Mouse (Mus musculus) megakaryocyte progenitor cell, adult 5-6 weeks (primary cell): ENCODE measurements at regions not wholly inside any gene's neighbourhood (a gene's known extent, or its start where the extent isn't known, plus 50 kb on each side); places are given as distances from the start of the nearest gene placed in this dataset.
"Not testable (repeated sequence)": the region's sequence is repeated elsewhere in the genome, so short reads cannot be mapped to it uniquely, and the experiment has no call there.

Source experiments
- ATAC-seq: replicated peaks from 2 replicates; pipeline ENCODE4 v1.8.0; 2016; ENCODE audit warnings: mild to moderate bottlenecking, moderate TSS enrichment, inconsistent platforms; ENCODE audit not compliant: poor library complexity

DNA sequence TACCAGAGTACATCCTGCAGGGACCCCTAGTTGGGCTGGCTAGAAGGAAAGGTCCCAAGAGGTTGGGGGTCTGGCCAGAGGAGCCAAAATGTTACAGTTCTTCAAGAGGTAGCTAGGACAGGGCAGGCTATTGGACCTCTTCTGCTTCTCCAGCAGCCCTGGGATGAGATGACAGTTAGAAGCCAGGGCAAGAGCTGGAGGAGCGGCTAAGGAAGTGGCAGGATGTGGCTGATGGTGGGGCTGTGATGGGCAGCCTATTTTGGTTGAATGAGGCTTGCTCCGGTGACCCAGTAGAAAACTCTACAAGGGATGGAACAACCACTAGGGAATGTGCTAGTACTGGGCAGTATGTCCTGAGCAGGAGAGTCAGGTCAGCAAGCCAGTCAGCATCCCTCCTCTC is 82.8 kb downstream of the Ddx11 start:
- ATAC-seq = no peak

DNA sequence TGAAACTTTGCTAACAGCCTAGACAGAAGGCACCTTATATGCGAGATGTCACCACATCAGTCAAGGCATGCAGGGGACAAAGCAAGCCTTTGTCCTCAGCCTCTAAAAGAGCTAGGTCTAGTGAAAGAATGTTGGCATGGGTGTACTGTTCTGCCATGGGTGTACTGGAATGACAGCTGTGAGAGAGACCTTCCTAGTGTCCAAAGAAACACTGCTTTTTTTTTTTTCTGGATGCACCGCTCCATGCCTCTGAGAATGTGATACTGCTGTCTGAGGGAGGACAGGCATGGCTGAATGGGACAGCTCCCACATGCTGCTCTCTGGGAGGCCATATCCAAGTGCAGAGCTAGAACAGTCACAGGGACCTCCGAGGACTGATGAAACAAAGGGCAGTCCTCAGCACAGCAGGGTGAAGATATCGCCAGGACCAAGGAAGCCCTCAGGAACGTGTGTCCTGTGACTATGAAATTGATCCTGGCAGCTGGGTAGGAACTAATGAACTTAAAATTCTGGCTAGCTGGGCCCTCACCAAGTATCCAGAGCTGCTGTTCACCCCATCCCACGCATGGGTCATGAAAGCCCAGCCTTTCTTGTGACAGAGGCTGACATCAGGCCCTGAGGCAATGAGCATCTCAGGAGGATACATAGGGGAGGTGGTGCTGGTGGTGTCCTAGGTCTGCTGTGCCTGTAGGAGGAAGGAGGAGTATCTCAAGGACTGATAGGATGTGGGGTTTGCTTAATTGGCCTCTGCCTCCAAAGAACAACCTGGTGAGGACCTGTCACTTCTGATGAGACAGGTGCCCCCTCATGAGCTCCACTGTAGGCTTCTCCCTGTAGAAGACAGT is 84.6 kb downstream of the Ddx11 start:
- ATAC-seq = not testable (repeated sequence)

DNA sequence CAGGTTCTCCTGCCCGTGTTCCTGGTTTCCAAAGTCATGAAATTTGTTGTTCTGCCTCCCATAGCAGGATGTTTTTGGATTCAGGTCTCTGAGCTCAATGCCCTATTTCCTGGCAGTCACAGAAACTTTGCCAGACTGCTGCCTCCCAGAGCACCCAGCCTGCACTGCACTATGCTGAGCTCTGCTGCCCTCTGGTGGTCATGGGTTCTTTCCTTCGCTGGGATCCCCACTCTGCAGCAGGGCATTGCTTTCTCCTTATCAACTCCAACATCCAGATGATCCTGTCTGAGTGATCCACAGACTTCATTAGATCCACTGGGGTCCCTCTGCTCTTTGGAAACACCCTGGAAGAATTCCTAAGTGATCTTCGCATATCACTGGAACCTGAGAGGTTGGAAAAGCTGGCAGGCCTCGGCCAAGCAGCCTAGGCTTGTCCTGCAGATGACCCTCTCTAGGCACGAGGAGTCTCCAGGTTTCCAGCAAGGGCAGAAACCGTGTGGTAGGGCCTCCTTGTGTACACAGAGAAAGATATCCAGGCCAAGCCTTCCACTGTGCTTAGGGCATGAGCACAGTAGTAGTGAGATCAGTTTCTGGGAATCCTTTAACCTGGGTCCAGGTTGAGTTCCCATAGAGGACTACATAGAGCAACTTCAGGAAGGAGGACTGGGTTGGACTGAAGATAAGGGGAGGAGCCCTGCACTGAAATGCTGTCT is 85.6 kb downstream of the Ddx11 start:
- ATAC-seq = peak; percentile 93

DNA sequence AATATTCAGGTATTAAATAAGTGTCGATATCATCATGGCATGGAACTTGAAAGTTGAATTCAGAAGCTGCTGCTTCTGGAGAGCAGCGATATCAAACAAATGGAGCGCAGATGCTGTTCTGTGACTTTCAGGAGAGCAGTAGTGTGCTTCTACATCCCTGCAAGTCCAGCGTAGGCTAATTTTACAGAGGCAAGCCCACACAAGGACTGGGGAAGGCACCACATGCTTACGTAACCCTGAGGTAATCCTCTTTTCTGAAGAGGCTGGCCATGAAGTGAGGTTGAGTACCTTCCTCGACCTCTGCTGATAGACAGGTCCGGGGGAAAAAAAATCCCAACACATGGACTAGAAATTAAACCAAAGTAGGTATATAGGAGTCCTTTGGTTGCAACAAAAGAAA is 88.2 kb downstream of the Ddx11 start:
- ATAC-seq = no peak

DNA sequence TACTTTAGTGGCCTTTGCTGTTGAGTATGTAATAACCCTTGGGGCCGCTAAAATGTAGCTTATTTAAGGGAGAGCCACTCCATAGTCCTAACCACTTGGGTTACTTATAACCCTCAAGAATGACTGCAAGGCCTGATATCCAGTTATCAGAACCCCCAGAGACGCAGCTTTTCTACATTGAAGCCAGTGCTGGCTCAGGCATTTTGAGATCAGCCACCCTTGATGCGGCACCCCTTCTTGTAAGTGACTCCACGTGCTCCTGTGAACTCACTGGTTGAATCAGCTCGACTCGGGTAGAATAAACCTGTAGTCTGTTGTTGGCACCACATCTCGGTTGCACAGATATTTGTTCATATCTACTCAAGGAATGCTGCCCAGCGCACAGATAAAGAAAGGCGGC is 89.3 kb downstream of the Ddx11 start:
- ATAC-seq = no peak

DNA sequence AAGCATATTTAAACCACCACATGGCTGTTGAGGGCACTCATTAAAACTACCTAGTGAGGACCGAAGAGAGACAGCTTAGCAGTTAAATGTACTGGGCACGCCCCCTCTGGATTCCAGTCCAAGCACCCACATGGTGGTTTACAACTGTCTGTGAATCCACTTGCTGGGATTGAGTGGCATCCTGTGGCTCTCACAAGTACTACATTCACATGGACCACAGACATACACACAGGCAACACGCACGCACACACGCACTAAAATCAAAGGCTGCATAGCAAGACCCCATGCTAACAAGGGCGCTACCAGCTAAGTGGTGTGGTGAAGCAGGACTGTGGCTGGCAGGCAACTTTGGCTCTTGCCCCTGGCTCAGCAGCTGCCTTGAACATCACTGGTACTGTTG is 95.0 kb downstream of the Ddx11 start:
- no peak for ATAC-seq

DNA sequence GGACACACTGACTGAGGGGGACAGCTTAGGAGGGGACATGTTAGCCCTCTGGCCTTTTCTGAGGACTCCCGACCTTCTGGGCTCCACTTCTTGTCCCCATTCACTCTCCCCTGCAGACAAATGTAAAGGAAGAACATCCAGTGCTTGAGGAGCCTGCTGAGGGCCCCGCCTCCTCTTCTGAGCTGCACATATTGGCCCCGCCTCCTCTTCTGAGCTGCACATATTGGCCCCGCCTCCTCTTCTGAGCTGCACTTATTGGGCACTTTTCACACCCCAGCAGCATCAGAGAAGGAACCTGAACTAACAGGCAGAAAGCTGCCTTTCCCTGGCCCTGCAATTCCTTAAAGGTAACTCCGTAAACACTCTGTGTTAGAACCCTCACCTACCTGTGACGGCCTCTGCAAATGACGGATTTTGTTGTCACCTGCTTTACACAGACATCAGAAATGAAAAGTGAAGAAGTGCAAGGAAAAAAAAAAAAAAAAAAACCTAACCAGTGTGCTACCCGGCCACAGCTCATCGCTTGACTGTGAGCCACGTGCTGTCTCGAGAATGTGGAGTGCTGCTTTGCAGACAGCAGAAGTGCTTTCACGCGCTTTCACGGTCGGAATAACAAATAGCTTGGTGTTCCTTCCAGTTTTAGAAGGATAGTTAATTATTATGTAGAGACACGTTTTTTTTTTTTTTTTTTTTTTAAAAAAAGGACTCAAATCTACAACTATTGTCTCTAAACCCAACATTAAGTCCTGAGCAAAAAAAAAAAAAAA is 96.5 kb downstream of the Ddx11 start:
- ATAC-seq = 0 out of 2 replicates have a peak, but pooled peaks have one; percentile 42

DNA sequence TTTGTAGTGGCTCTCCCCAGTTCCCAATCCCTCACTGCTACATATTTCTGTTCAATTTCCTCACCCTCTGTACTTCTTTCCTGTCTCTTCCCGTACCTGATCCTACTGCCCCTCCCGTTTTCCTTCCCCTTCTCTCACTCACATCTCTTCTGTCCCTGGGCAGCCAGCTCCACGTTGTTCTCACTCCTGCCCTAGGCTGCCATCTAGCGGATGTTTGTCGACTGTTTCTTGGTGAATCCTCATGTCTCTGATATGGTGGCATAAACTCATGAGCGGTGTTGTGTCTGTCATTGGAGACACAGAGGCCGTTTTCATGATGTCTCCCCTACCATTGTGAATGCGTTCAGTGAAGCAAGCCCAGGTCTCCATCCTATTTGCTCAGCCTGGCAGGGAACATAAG is 97.9 kb downstream of the Ddx11 start:
- ATAC-seq = peak; percentile 97

DNA sequence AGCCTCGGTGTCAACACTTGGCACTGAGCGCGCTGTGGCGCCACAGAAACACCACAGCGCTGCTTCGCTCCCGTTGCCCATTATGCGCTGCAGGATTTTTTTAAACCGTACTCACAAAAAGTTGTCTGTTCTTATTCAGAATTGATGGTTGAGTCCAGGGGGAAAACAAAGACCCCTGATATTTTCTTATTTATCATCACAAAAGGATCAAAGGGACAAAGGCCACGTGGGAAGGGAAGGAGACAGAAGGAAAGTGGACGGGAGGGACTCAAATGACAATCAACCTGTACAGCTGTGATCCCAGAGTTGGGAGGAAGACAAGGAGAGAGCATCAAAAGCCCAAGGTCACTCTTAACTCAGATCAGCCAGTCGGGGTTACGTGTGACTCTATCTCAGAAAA is 100.4 kb downstream of the Ddx11 start:
- ATAC-seq = no peak

DNA sequence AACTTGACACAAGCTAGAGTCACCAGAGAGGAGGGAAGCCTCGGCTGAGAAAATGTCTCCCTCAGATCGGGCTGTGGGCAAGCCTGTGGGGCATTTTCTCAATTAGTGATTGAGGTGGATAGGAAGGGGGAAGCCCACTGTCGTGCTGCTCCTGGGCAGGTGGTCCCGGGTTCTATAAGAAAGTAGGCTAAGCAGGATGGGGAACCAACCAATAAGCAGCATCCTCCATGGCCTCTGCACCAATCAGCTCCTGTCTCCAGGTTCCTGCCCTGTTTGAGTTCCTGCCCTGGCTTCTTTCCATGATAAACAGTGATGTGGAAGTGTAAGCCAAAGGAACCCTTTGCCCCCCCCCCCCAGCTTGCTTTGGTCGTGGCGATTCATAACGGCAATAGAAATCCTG is 100.9 kb downstream of the Ddx11 start:
- no peak for ATAC-seq

DNA sequence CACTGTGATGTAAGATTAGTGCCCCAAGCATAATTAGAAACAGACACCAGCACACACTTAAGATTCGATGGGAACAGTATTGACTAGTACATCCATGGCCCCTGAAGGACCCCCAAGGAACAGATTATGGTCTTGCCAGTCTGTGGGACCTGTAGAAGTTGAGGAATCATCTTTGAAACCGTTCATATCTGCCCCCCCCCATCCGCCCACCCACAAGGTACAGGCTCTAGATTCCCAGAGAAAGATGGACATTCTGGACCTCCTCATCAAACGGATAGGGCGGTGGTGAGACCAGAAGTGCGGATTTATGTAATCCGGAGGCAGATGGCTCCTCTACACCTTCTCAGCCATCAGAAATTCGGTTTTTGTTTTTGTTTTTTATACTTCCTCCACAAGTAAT is 109.1 kb downstream of the Ddx11 start:
- no peak for ATAC-seq

DNA sequence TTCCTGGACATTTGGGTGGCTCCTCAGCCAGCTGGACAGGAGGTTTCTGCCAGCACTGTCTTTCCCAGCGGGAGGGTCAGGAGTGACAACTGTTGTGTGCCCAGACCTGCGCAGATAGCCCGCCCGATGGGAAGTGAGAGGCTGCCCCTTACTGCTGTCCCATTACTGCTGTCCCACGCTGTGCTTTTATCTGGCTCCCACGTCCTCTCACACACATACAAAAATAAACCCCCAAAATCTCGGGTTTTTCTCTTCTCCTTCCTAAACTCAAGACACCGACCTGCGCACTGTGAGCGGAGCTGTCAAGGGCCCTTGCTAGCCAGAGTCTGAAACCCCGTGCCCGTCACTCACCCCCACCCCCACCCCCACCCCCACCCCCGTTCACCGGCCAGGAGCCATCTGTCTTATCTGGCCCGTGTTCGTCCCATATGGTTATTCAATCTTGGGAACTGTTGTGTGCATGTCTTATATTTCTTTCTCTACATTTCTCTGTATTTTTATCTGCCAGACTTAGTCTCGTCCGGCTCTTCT is 109.6 kb downstream of the Ddx11 start:
- no peak for ATAC-seq

DNA sequence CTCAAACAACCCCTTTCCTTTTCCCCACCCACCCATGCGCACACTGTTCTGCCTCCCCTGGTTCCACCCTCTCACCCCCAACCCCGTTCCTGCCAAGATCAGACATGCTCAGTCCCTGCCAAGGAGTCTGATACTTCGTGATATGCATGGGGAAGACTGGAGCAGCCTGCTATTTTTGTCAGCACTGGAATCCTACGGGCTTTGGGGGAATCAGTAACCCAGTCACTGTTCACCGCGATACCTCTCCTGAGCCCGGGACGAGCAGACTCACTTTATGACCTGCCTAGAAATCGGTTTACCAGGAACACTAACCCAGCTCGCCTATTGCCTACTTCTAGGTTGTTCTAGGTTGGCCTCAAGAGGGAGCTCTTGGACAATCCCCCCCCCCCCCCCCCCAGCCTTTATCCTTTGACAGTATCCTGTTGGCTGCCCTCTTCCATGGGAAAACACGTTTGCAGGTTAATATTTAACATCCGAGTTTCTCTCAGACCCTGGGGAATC is 110.2 kb downstream of the Ddx11 start:
- no peak for ATAC-seq

DNA sequence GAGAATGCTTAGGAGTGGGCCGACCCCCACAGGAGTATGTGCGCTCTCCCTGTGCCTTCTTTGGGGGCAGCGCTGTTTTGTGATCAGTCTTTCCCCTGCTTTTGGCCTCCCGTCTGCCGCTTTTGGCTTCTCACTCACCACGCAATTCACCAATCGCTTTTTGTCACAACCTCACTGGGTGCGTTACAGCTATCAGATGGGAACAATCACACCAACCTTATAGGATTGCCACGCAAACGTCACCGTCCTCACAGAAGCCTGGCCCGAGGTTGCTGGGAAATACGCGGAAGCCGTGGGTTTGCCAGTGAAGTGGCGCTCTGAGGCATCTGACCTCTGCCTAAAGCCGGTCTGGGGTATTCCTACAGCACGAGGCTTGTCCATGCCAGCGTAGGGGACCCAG is 111.1 kb downstream of the Ddx11 start:
- no peak for ATAC-seq

DNA sequence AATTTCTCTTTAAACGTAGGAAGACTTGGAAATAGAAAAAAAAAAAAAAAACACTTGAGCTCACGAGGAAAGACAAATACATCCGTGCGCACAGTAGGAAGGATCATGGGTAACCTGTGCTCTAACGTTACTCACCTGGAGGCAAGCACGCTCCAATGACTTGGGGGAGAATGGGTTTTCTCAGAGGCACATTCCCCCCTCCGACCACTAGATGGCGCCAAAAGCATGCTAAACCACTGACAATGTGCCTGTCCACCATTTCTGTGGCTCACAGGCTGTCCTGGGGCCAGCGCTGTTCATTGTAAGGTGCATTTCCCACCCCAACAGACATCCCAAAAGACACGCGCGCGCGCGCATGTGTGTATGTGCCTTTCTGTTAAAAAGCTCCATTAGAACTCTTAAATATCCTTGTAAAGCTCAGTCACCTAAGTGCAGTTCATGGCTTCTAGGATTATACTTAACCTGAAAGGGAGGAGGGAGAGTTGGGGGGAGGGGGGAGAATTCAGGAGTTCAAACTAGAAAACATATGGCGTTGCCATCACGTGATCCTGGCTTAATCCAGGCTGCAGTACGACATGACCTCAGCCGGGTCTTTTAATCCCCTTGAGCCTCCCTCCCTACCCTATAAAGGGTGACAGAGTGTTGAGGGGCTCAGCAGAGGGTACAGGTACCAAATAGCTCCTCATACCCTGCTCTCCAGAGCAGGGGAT is 111.9 kb downstream of the Ddx11 start:
- peak; percentile 98 for ATAC-seq

DNA sequence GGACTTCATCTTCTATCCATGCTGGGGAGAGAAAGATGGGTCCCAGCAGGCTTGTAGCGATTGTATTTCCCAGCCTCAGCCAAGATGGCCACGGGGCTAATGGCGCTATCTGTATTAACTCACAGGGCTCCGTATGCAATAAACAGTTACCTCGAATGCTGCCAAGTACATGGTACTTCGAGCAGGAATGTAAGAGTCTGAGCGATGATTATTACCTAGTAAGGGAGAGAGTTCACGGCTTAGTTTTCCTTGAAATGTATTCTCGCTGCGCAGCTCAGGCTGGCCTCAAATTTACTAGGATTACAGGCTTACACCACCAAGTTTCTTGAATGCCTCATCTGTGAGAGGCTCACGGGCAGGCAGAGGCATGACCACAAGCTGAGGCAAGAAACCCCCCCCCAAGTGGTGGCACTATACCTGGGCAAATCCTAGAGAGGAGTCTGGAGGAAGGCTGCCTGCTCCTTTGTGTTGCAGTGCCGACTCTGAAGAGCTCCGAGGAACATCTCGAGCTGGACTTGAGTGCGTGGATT is 112.6 kb downstream of the Ddx11 start:
- ATAC-seq = no peak

DNA sequence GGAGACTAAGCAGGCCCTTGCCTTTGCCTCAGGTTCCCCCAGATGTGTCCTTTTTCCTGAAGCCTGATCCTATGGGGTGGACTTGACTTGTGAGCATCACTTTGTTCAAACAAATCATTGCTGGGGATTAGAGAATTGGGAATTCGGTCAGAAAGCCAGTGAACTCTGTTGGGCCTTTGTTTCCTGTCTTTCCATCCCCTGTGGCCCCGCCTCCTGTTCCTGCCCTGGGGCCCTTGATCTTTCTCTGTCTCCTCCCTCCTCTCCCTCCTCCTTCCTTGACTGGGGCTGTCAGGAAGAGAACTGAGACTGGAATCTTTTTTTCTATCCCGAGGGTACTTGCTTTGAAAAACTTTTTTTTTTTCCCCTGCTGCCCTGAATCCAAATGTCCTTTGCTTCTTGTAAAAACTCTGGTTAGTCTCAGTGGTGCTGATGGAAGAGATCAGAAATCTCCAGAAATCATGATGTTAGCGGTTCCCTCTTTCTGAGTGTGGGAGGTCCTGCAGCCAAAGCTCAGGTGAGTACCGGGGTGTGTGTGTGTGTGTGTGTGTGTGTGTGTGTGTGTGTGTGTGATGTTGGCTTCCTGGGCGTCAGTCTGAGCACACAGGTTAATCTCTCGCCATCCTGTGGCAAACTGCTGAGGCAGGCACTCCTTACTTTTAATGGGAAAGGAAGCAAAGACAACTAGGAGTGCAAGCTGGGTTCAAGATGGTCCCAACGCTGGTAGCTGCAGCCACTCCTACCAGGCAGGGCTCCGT is 118.7 kb downstream of the Ddx11 start:
- no peak for ATAC-seq

DNA sequence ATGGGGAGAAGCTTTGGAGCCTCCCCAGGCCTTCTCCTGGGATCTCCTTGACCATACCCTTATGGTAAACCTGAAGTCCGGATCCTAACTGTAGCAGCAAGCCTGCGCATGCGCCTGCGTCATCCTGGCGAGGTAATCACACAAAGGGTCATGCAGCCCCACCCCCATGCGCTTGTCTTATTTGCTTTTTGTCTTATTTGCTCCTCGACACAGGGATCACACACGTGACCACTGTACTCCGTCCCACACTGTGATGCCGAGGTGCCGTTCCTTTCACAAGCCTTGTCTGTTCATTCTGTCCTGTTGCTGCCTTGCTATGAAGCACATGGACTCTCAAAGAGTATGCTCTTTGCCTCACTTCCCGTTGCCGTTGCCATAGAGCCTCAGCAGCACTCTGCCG is 120.9 kb downstream of the Ddx11 start:
- ATAC-seq = no peak

DNA sequence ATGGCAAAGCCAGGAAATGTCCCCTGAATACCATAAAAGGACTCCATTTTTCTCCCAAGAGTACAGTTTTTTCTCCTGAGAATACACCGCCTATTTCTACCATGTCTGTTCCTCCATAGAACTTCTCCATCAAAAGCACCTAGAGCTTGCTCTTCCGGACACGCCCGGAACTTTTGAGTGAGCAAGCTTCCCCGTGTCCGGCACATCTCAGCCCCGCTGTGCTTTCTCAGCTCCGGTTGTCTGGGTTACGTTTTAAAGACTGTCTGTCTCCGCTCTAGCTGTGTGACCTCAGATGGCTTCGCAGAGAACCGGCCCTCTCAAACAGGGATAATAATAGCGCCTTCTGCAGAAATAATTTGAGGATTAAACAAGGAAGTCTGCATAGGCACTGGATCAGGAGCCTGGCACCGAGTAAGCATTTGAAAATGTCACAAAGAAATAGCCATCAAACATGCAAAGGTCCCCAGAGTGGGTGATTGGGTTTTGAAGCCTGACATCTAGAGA is 122.8 kb downstream of the Ddx11 start:
- no peak for ATAC-seq
